Mouse (Mus musculus): Measurements from ENCODE around the gene Slc29a1. TPM values are rescaled to one million over a fixed set of nuclear protein-coding genes. Genes with fewer than 3 reads are reported as not detected.
A peak's percentile ranks its signal among the peaks of the same experiment; 100 is the strongest.

Gene Slc29a1
- polyA plus RNA-seq, 1 experiment from 2014 or later = 74.1 TPM

GRCm38 (mm10) chr17:45598891-45599290 is 515 bp downstream of the Slc29a1 start:
- Histone ChIP-seq H3K36me3 (ENCODE audit: inconsistent target) (no peaks in the 10 kb centered on the region), H3K79me2 (ENCODE audit: inconsistent target) (peaks cover 6% of the 10 kb centered on the region; the same call in 1 of the 2 replicates), H3K4me3 (ENCODE audit: inconsistent target) (no peak overlapping the region; the same call in 1 of the 2 replicates), H3K27ac (no peak overlapping the region)
- 77% methylated on average over 3 of the region's 3 CpGs for WGBS (ENCODE audit: missing documents)

- Histone ChIP-seq H3K79me2 (ENCODE audit: inconsistent target) (peaks cover 11% of the 10 kb centered on the region; the same call in 1 of the 2 replicates), H3K27ac (peak overlapping the region; percentile 27; the same call in 1 of the 2 replicates), H3K36me3 (ENCODE audit: inconsistent target) (no peaks in the 10 kb centered on the region), H3K4me3 (ENCODE audit: inconsistent target) (no peak overlapping the region)
- WGBS (ENCODE audit: missing documents) = 90% methylated on average over 2 of the region's 2 CpGs
Observed at GRCm38 (mm10) chr17:45598376-45598775, 1.0 kb downstream of the Slc29a1 start.

- H3K79me2 ChIP-seq (ENCODE audit: inconsistent target) = peaks cover 16% of the 10 kb centered on the region; the same call in 1 of the 2 replicates
- 10% methylated on average over 2 of the region's 3 CpGs for WGBS (ENCODE audit: missing documents)
- H3K27ac ChIP-seq = peak overlapping the region; percentile 27; the same call in 1 of the 2 replicates
- no peak overlapping the region for H3K4me3 ChIP-seq (ENCODE audit: inconsistent target)
- H3K36me3 ChIP-seq (ENCODE audit: inconsistent target) = no peaks in the 10 kb centered on the region
Observed at GRCm38 (mm10) chr17:45597787-45598186, 1.6 kb downstream of the Slc29a1 start.

GRCm38 (mm10) chr17:45596631-45597396 is 2.6 kb downstream of the Slc29a1 start:
- H3K27ac ChIP-seq = peak overlapping the region; percentile 21; the same call in 1 of the 2 replicates
- H3K4me3 ChIP-seq (ENCODE audit: inconsistent target) = no peak overlapping the region
- H3K79me2 ChIP-seq (ENCODE audit: inconsistent target) = peaks cover 17% of the 10 kb centered on the region; the same call in 1 of the 2 replicates
- no peaks in the 10 kb centered on the region for H3K36me3 ChIP-seq (ENCODE audit: inconsistent target)
- WGBS (ENCODE audit: missing documents) = 45% methylated on average over 11 of the region's 11 CpGs

GRCm38 (mm10) chr17:45595736-45596390 is 3.5 kb downstream of the Slc29a1 start:
- WGBS (ENCODE audit: missing documents) = 29% methylated on average over 21 of the region's 23 CpGs
- Histone ChIP-seq H3K79me2 (ENCODE audit: inconsistent target) (peaks cover 22% of the 10 kb centered on the region; the same call in 1 of the 2 replicates), H3K27ac (no peak overlapping the region), H3K36me3 (ENCODE audit: inconsistent target) (no peaks in the 10 kb centered on the region), H3K4me3 (ENCODE audit: inconsistent target) (peak overlapping the region; percentile 58; the same call in 1 of the 2 replicates)

- H3K27ac ChIP-seq = 0 out of 2 replicates have a peak overlapping the region, but pooled peaks have one; percentile 12
- peaks cover under 1% of the 10 kb centered on the region; the same call in 1 of the 2 replicates for H3K36me3 ChIP-seq (ENCODE audit: inconsistent target)
- H3K79me2 ChIP-seq (ENCODE audit: inconsistent target) = peaks cover 22% of the 10 kb centered on the region; the same call in 1 of the 2 replicates
- WGBS (ENCODE audit: missing documents) = under 1% methylated on average over 58 of the region's 58 CpGs
- peak overlapping the region; percentile 58 for H3K4me3 ChIP-seq (ENCODE audit: inconsistent target)
Observed at GRCm38 (mm10) chr17:45594881-45595735, 4.3 kb downstream of the Slc29a1 start.

- peaks cover 10% of the 10 kb centered on the region for H3K36me3 ChIP-seq (ENCODE audit: inconsistent target)
- 69% methylated on average over 8 of the region's 8 CpGs for WGBS (ENCODE audit: missing documents)
- H3K79me2 ChIP-seq (ENCODE audit: inconsistent target) = peaks cover 22% of the 10 kb centered on the region; the same call in 1 of the 2 replicates
- H3K4me3 ChIP-seq (ENCODE audit: inconsistent target) = peak overlapping the region; percentile 58; the same call in 1 of the 2 replicates
- H3K27ac ChIP-seq = no peak overlapping the region
Observed at GRCm38 (mm10) chr17:45594195-45594594, 5.2 kb downstream of the Slc29a1 start.

- peaks cover 17% of the 10 kb centered on the region for H3K36me3 ChIP-seq (ENCODE audit: inconsistent target)
- 83% methylated on average over 8 of the region's 8 CpGs for WGBS (ENCODE audit: missing documents)
- H3K79me2 ChIP-seq (ENCODE audit: inconsistent target) = peaks cover 22% of the 10 kb centered on the region; the same call in 1 of the 2 replicates
- no peak overlapping the region for H3K27ac ChIP-seq
- H3K4me3 ChIP-seq (ENCODE audit: inconsistent target) = no peak overlapping the region
Observed at GRCm38 (mm10) chr17:45593479-45593878, 5.9 kb downstream of the Slc29a1 start.

- 65% methylated on average over 8 of the region's 8 CpGs for WGBS (ENCODE audit: missing documents)
- peaks cover 22% of the 10 kb centered on the region for H3K36me3 ChIP-seq (ENCODE audit: inconsistent target)
- H3K4me3 ChIP-seq (ENCODE audit: inconsistent target) = no peak overlapping the region
- no peak overlapping the region for H3K27ac ChIP-seq
- peaks cover 22% of the 10 kb centered on the region; the same call in 1 of the 2 replicates for H3K79me2 ChIP-seq (ENCODE audit: inconsistent target)
Observed at GRCm38 (mm10) chr17:45592606-45593431, 6.6 kb downstream of the Slc29a1 start.

- Histone ChIP-seq H3K79me2 (ENCODE audit: inconsistent target) (peaks cover 22% of the 10 kb centered on the region; the same call in 1 of the 2 replicates), H3K27ac (no peak overlapping the region), H3K36me3 (ENCODE audit: inconsistent target) (peaks cover 22% of the 10 kb centered on the region), H3K4me3 (ENCODE audit: inconsistent target) (no peak overlapping the region)
- 60% methylated on average over 16 of the region's 16 CpGs for WGBS (ENCODE audit: missing documents)
Observed at GRCm38 (mm10) chr17:45591701-45592605, 7.5 kb downstream of the Slc29a1 start.

- Histone ChIP-seq H3K79me2 (ENCODE audit: inconsistent target) (peaks cover 22% of the 10 kb centered on the region; the same call in 1 of the 2 replicates), H3K36me3 (ENCODE audit: inconsistent target) (peaks cover 22% of the 10 kb centered on the region), H3K27ac (no peak overlapping the region), H3K4me3 (ENCODE audit: inconsistent target) (no peak overlapping the region)
- WGBS (ENCODE audit: missing documents) = 99% methylated on average over 6 of the region's 6 CpGs
Observed at GRCm38 (mm10) chr17:45590410-45590809, 9.0 kb downstream of the Slc29a1 start.

GRCm38 (mm10) chr17:45589844-45590243 is 9.6 kb downstream of the Slc29a1 start:
- 97% methylated on average over 8 of the region's 8 CpGs for WGBS (ENCODE audit: missing documents)
- Histone ChIP-seq H3K27ac (no peak overlapping the region), H3K79me2 (ENCODE audit: inconsistent target) (peaks cover 22% of the 10 kb centered on the region; the same call in 1 of the 2 replicates), H3K4me3 (ENCODE audit: inconsistent target) (no peak overlapping the region), H3K36me3 (ENCODE audit: inconsistent target) (peaks cover 22% of the 10 kb centered on the region)
